Mouse (Mus musculus) bone marrow, adult 2 months (tissue): ENCODE measurements around the gene Dlx5.

Source experiments
- CTCF ChIP-seq: fragments of 200-500 bp; IDR thresholded peaks from 2 replicates; pipeline ENCODE4 v1.5.1; 2011; ENCODE audit warnings: low read length, control low read depth; ENCODE audit not compliant: control insufficient read depth, insufficient read depth
- POLR2A ChIP-seq: fragments of 200-500 bp; IDR thresholded peaks from 2 replicates; pipeline ENCODE4 v1.6.1; 2011; ENCODE audit warnings: low read depth, mild to moderate bottlenecking, control low read depth, low read length, borderline replicate concordance; ENCODE audit not compliant: control insufficient read depth

GRCm38 (mm10) chr6:6858571-6858970 lies 23.3 kb downstream of the Dlx5 start:
- TF ChIP-seq CTCF, result no peak
- no peak for TF ChIP-seq POLR2A
